Mouse (Mus musculus) cerebellum, adult 2 months (tissue): ENCODE results near the gene Cd70. TPM values are rescaled to one million over a fixed set of nuclear protein-coding genes. Genes with fewer than 3 reads are reported as not detected.

Experiments
- DNase-seq, 2 experiments: peaks; one replicate each; pipeline ENCODE4 v3.0.0; 2021
- H3K27ac ChIP-seq: fragments of 200-500 bp; 2 replicates; pipeline ENCODE4 v1.5.1; 2012; ENCODE audit warnings: low read length, control low read depth, inconsistent platforms; ENCODE audit not compliant: insufficient read depth
- H3K27me3 ChIP-seq: fragments of 200-500 bp; 2 replicates; pipeline ENCODE4 v1.6.1; 2012; ENCODE audit warnings: inconsistent platforms, mild to moderate bottlenecking, low read length, moderate library complexity; ENCODE audit not compliant: control insufficient read depth, insufficient read depth
- H3K4me1 ChIP-seq: fragments of 200-500 bp; 2 replicates; pipeline ENCODE4 v1.6.1; 2011; ENCODE audit warnings: low read length; ENCODE audit not compliant: control insufficient read depth, insufficient read depth
- H3K4me3 ChIP-seq: fragments of 200-500 bp; replicated peaks from 2 replicates; pipeline ENCODE3; 2011; ENCODE audit warnings: mild to moderate bottlenecking, low read depth, low read length, control low read depth; ENCODE audit not compliant: insufficient read depth
- CTCF ChIP-seq: fragments of 200-500 bp; IDR thresholded peaks from 2 replicates; pipeline ENCODE4 v1.5.1; 2011; ENCODE audit warnings: low read depth, mild to moderate bottlenecking, control low read depth, low read length, moderate library complexity, borderline replicate concordance; ENCODE audit not compliant: insufficient read depth
- POLR2A ChIP-seq: fragments of 200-500 bp; IDR thresholded peaks from 2 replicates; pipeline ENCODE4 v1.6.1; 2011; ENCODE audit warnings: low read length, control low read depth, borderline replicate concordance; ENCODE audit not compliant: insufficient read depth
- WGBS: fragments of 180-500 bp; shearing (Covaris S2); methylation state at CpG from one replicate; pipeline ENCODE4 v1.1.7; 2018; 5-methylcytosine and 5-hydroxymethylcytosine counted together
- polyA plus RNA-seq: library from polyadenylated mRNA; depleted of rRNA; stranded (reverse); fragments of >200 nt; gene quantifications from 2 replicates; pipeline ENCODE4 v1.2.3, GENCODE M21; 2012

The Cd70 gene
- polyA plus RNA-seq, 1 experiment = 12.5 TPM

- no peaks in the 10 kb centered on the region for H3K27me3 ChIP-seq
- no peak for DNase-seq
- no peak for TF ChIP-seq POLR2A
- no peak for TF ChIP-seq CTCF
- H3K4me1 ChIP-seq = peaks cover 5% of the 10 kb centered on the region; the same call in 1 of the 2 replicates
- H3K27ac ChIP-seq = no peak overlapping the region
- H3K4me3 ChIP-seq = no peak overlapping the region
- 94% methylated on average over 1 of the region's 1 CpGs for WGBS
These were observed 39.6 kb downstream of the Cd70 start for GRCm38 (mm10) chr17:57110005-57110404.

- H3K27ac ChIP-seq = no peak overlapping the region
- no peak for DNase-seq
- WGBS = 83% methylated on average over 5 of the region's 5 CpGs
- no peak for TF ChIP-seq POLR2A
- TF ChIP-seq CTCF = no peak
- H3K4me3 ChIP-seq = no peak overlapping the region
- no peaks in the 10 kb centered on the region for H3K27me3 ChIP-seq
- H3K4me1 ChIP-seq = peaks cover 5% of the 10 kb centered on the region; the same call in 1 of the 2 replicates
These were observed 40.9 kb downstream of the Cd70 start for GRCm38 (mm10) chr17:57108666-57109171.

- 50% methylated on average over 7 of the region's 7 CpGs for WGBS
- Histone ChIP-seq H3K4me1 (peaks cover 5% of the 10 kb centered on the region; the same call in 1 of the 2 replicates), H3K27ac (no peak overlapping the region), H3K27me3 (no peaks in the 10 kb centered on the region), H3K4me3 (no peak overlapping the region)
- TF ChIP-seq CTCF (no peak), POLR2A (no peak)
- no peak for DNase-seq
These were observed 41.4 kb downstream of the Cd70 start for GRCm38 (mm10) chr17:57108040-57108665.

- Histone ChIP-seq H3K4me3 (no peak overlapping the region), H3K4me1 (peaks cover 5% of the 10 kb centered on the region; the same call in 1 of the 2 replicates), H3K27me3 (no peaks in the 10 kb centered on the region), H3K27ac (no peak overlapping the region)
- DNase-seq = no peak
- no peak for TF ChIP-seq POLR2A
- TF ChIP-seq CTCF = no peak
- WGBS = 89% methylated on average over 5 of the region's 5 CpGs
These were observed 42.5 kb downstream of the Cd70 start for GRCm38 (mm10) chr17:57107064-57107463.

GRCm38 (mm10) chr17:57106035-57106368 lies 43.6 kb downstream of the Cd70 start:
- no peak for DNase-seq
- TF ChIP-seq CTCF = no peak
- no peak for TF ChIP-seq POLR2A
- Histone ChIP-seq H3K4me3 (peak overlapping the region; percentile 97), H3K27me3 (no peaks in the 10 kb centered on the region), H3K27ac (no peak overlapping the region), H3K4me1 (peaks cover 5% of the 10 kb centered on the region; the same call in 1 of the 2 replicates)
- WGBS = 11% methylated on average over 9 of the region's 9 CpGs

GRCm38 (mm10) chr17:57105181-57106034 lies 44.2 kb downstream of the Cd70 start, which contains the start of gene Tnfsf9:
Tnfsf9 (plus strand) TSS chr17:57105325.
- DNase-seq = peak; percentile 58 to 72
- Histone ChIP-seq H3K27ac (peak within 1 kb of the TSS; percentile 52), H3K4me3 (peak within 1 kb of the TSS; percentile 97), H3K4me1 (peaks cover 5% of the 10 kb centered on the region; the same call in 1 of the 2 replicates), H3K27me3 (no peaks in the 10 kb centered on the region)
- WGBS = 1% methylated on average over 58 of the region's 61 CpGs
- peak; percentile 61; the same call in 1 of the 2 replicates for TF ChIP-seq POLR2A
- TF ChIP-seq CTCF = no peak

GRCm38 (mm10) chr17:57104496-57104895 lies 45.1 kb downstream of the Cd70 start:
- no peak for DNase-seq
- TF ChIP-seq CTCF (no peak), POLR2A (no peak)
- H3K4me1 ChIP-seq = peaks cover 5% of the 10 kb centered on the region; the same call in 1 of the 2 replicates
- WGBS = 50% methylated on average over 4 of the region's 4 CpGs
- H3K4me3 ChIP-seq = peak overlapping the region; percentile 97
- H3K27me3 ChIP-seq = no peaks in the 10 kb centered on the region
- H3K27ac ChIP-seq = no peak overlapping the region

- no peak for DNase-seq
- Histone ChIP-seq H3K27me3 (no peaks in the 10 kb centered on the region), H3K27ac (no peak overlapping the region), H3K4me1 (peaks cover 4% of the 10 kb centered on the region; the same call in 1 of the 2 replicates), H3K4me3 (no peak overlapping the region)
- WGBS = 65% methylated on average over 2 of the region's 2 CpGs
- no peak for TF ChIP-seq CTCF
- TF ChIP-seq POLR2A = no peak
These were observed 47.3 kb downstream of the Cd70 start for GRCm38 (mm10) chr17:57102276-57102675.
